Mouse (Mus musculus) lung, adult 2 months (tissue): ENCODE data around the gene Pipox. TPM values are rescaled to one million over a fixed set of nuclear protein-coding genes. Genes with fewer than 3 reads are reported as not detected.

ENCODE experiments used
- DNase-seq: peaks from one replicate; pipeline ENCODE4 v3.0.0; 2022
- H3K4me1 ChIP-seq: fragments of 200-500 bp; 2 replicates; pipeline ENCODE4 v1.6.1; 2011; ENCODE audit warnings: low read length; ENCODE audit not compliant: control insufficient read depth, insufficient read depth
- H3K4me3 ChIP-seq: fragments of 200-500 bp; replicated peaks from 2 replicates; pipeline ENCODE3; 2011; ENCODE audit warnings: low read depth, mild to moderate bottlenecking, control low read depth, low read length; ENCODE audit errors: extremely low read depth
- CTCF ChIP-seq: fragments of 200-500 bp; IDR thresholded peaks from 2 replicates; pipeline ENCODE4 v1.5.1; 2011; ENCODE audit warnings: mild to moderate bottlenecking, low read length, control low read depth; ENCODE audit not compliant: insufficient read depth
- POLR2A ChIP-seq: fragments of 200-500 bp; IDR thresholded peaks from 2 replicates; pipeline ENCODE4 v1.6.1; 2011; ENCODE audit warnings: low read depth, mild to moderate bottlenecking, control low read depth, low read length, borderline replicate concordance; ENCODE audit errors: extremely low read depth
- WGBS: fragments of 180-500 bp; shearing (Covaris S2); methylation state at CpG from one replicate; pipeline ENCODE4 v1.1.7; 2018; 5-methylcytosine and 5-hydroxymethylcytosine counted together
- polyA plus RNA-seq: library from polyadenylated mRNA; depleted of rRNA; stranded (reverse); fragments of >200 nt; gene quantifications from 2 replicates; pipeline ENCODE4 v1.2.3, GENCODE M21; 2012

Gene Pipox
- polyA plus RNA-seq, 1 experiment: 1.3 TPM

DNA sequence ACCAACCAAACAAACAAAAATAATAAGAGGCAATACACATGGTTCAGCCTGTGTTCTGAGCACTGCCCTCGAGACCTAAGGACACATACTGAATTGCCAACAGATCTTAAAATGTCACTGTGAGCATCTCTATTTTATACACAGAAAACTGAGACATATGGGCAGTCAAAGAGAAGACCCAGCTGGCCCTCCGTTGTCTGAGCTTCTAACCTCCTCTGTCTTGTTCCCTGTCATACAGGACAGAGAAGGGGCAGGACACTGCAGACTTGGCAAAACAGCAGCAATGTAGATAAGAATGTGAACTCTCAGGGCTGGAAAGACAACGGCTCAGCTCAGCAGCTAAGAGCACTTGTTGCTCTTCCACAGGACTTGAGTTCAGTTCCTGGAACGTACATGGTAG, 14.6 kb upstream of the Pipox start:
- no peaks in the 10 kb centered on the region for H3K4me1 ChIP-seq
- DNase-seq: no peak
- H3K4me3 ChIP-seq: no peak overlapping the region
- TF ChIP-seq CTCF (no peak), POLR2A (no peak)
- WGBS: 32% methylated on average over 4 of the region's 4 CpGs

DNA sequence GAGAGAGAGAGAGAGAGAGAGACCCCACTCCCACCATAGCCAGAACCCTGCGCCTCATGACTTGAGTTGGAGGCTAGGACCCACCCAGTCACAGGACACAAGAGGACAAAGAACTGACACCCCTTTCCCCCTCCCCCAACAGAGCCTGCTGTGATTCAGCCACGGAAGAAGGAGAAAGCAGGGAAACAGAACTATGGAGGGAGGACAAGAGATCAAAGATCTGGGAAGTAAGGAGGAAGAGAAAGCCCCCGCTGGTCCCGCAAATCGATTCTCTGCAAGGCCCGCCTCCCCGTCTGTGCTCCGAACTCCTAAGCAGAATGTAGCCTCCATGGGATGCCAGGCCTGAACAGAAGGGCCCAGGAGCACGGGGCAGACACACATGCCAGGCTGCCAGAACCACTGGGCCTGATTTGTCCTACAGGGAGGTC, 12.9 kb upstream of the Pipox start:
- 28% methylated on average over 9 of the region's 9 CpGs for WGBS
- Histone ChIP-seq H3K4me1 (no peaks in the 10 kb centered on the region; the same call in 1 of the 2 replicates), H3K4me3 (no peak overlapping the region)
- DNase-seq: no peak
- TF ChIP-seq POLR2A (no peak), CTCF (no peak)

DNA sequence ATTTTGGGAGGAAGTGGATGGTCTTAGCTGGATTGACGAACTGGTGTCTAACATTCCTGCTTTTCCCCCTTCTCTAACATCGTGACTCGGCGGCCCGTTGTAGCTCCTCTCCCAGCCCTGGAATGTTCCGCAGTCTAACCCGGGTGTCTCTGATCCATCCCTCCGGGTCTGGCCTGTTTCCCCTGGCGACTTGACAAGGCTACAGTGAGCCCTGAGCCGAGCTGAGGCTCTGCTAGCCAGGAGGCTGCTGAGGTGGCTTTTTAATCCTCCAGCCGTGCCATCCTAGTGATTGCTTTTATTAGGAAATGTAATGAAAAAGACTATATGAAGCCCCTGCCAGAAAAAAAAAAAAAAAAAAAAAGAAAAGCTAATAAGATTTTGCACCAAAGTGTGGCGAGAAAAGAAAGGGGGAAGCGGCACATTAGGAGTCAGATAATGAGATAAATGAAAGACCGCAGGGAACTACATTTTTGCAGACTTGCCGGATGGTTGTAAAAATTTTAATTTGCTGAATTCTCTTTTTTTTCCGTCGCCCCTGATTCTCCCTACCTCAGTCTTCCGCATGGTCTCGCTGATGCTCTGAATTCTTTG, 12.3 kb upstream of the Pipox start:
- 45% methylated on average over 19 of the region's 19 CpGs for WGBS
- DNase-seq: no peak
- no peak for TF ChIP-seq POLR2A
- TF ChIP-seq CTCF: no peak
- H3K4me1 ChIP-seq: peaks cover 2% of the 10 kb centered on the region; the same call in 1 of the 2 replicates
- H3K4me3 ChIP-seq: no peak overlapping the region

DNA sequence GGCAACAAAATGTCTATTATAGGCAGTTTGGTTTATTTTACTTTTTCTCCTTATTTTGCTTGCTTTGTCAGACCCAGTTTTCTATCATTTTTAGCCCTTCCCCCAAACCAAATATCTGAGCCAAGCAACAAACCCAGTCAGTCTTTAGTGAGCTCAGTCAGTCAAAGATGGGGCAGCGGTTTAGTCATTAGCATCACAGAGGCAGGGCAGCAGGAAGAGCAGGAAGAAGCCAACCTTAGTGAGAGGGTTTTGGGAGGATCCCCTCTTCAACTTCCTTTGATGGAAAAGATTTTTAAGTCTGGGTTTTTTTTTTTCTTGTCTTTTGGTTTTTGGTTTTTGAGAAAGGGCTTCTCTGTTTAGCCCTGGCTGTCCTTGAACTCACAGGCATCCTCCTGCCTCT, 10.8 kb upstream of the Pipox start:
- 60% methylated on average over 1 of the region's 1 CpGs for WGBS
- Histone ChIP-seq H3K4me3 (no peak overlapping the region), H3K4me1 (peaks cover 4% of the 10 kb centered on the region; the same call in 1 of the 2 replicates)
- TF ChIP-seq CTCF (no peak), POLR2A (no peak)
- DNase-seq: no peak

DNA sequence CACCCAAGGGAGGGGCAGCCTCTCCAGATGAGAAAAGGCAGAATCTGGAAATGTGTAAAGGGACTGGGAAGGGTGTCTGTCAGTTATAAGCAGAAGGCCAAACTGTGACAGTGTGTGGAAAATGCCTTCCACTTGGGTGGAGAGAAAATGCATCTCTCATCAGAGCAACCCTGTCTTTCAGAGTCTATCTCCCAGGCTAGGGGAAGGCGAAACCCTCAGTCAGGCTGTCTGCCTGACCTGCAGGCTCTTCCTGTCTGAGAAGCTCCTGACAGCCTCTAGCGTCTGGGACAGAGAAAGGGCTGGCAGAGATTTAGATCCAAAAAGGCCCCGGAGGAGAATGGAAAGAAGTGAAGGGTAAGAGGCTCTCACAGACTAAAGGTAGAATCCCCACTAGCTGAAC, 9.9 kb upstream of the Pipox start:
- no peak for DNase-seq
- H3K4me1 ChIP-seq: peaks cover 4% of the 10 kb centered on the region; the same call in 1 of the 2 replicates
- WGBS: 29% methylated on average over 3 of the region's 3 CpGs
- no peak for TF ChIP-seq CTCF
- TF ChIP-seq POLR2A: no peak
- H3K4me3 ChIP-seq: no peak overlapping the region

- H3K4me3 ChIP-seq: no peak overlapping the region
- peaks cover 6% of the 10 kb centered on the region for H3K4me1 ChIP-seq
- 30% methylated on average over 8 of the region's 8 CpGs for WGBS
- peak; percentile 17 for DNase-seq
- no peak for TF ChIP-seq CTCF
- TF ChIP-seq POLR2A: no peak
Observed at GRCm38 (mm10) chr11:77901775-77902355, 8.0 kb upstream of the Pipox start.

DNA sequence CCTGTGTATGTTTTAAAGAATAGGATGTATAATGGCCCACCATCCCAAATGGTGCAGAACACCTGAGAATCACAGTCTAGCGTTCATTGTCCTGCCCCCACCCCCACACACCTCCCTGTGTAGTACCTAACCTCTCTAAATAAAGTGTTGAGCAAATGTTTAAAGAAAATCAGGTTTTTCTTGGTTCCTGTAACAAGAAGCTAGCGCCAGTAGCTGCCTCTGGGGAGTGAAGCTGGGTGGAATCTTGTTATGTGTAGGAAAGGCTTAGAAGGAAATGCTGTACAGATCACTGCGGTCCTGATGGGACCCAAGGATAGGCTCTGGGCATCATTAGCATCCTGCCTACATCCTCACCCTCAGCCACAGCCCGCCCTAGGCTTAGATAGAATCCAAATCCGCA, 7.5 kb upstream of the Pipox start:
- TF ChIP-seq POLR2A (no peak), CTCF (no peak)
- Histone ChIP-seq H3K4me1 (peaks cover 8% of the 10 kb centered on the region), H3K4me3 (no peak overlapping the region)
- DNase-seq: no peak
- WGBS: 54% methylated on average over 5 of the region's 5 CpGs

GRCm38 (mm10) chr11:77900696-77901095, 6.8 kb upstream of the Pipox start:
- Histone ChIP-seq H3K4me3 (no peak overlapping the region), H3K4me1 (peaks cover 8% of the 10 kb centered on the region)
- 62% methylated on average over 4 of the region's 4 CpGs for WGBS
- no peak for DNase-seq
- TF ChIP-seq CTCF: no peak
- TF ChIP-seq POLR2A: no peak

DNA sequence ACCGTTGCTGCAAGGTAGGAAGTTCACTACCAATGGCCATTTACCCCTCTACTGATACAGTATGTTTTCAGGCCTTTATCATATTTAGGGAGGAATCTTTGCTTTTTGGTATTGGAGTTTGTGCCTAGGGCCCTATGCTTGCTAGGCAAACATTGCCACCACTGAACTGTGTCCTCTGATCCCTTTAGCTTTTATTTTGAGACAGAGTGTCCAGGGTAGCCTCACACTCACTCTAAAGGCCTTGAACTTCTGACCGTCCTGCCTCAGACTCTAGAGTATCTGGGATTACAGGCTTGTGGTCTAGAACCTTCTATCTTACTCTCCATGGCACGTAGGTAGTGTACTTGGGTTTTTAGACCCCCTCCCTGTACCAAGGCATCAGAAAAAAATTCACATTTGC, 6.3 kb upstream of the Pipox start:
- no peak for DNase-seq
- no peak for TF ChIP-seq CTCF
- TF ChIP-seq POLR2A: no peak
- 83% methylated on average over 3 of the region's 3 CpGs for WGBS
- H3K4me1 ChIP-seq: peaks cover 8% of the 10 kb centered on the region
- H3K4me3 ChIP-seq: no peak overlapping the region

- WGBS: 26% methylated on average over 23 of the region's 23 CpGs
- DNase-seq: peak; percentile 34
- TF ChIP-seq CTCF (no peak), POLR2A (no peak)
- Histone ChIP-seq H3K4me3 (peak overlapping the region; percentile 21), H3K4me1 (peaks cover 18% of the 10 kb centered on the region)
Observed at GRCm38 (mm10) chr11:77896820-77897805, 3.2 kb upstream of the Pipox start.
